Mouse (Mus musculus) embryonic facial prominence, embryonic 13.5 days (tissue): ENCODE measurements at regions not wholly inside any gene's neighbourhood (a gene's known extent, or its start where the extent isn't known, plus 50 kb on each side); places are given as distances from the start of the nearest gene placed in this dataset.

Experiments used
- ATAC-seq: fragments of 200-750 bp; cut with Nextera tagmentation; 2 replicates; pipeline ENCODE4 v1.8.0; 2017; ENCODE audit warnings: low read depth; ENCODE audit not compliant: insufficient number of reproducible peaks, insufficient read depth, low FRiP score, low TSS enrichment
- H3K27ac ChIP-seq: fragments of 300-500 bp; sonication (generic); 2 replicates; pipeline ENCODE4 v1.5.1; 2015; ENCODE audit warnings: moderate library complexity, mild to moderate bottlenecking, inconsistent platforms
- H3K27me3 ChIP-seq: fragments of 300-500 bp; sonication (generic); 2 replicates; pipeline ENCODE4 v1.6.1; 2015; ENCODE audit warnings: mild to moderate bottlenecking, inconsistent platforms
- H3K36me3 ChIP-seq: fragments of 300-500 bp; sonication (generic); 2 replicates; pipeline ENCODE4 v1.6.1; 2015; ENCODE audit warnings: mild to moderate bottlenecking, inconsistent platforms
- H3K4me1 ChIP-seq: fragments of 300-500 bp; sonication (generic); 2 replicates; pipeline ENCODE4 v1.6.1; 2015; ENCODE audit warnings: inconsistent platforms
- H3K4me2 ChIP-seq: fragments of 300-500 bp; sonication (generic); 2 replicates; pipeline ENCODE4 v1.6.1; 2015; ENCODE audit warnings: moderate library complexity, mild to moderate bottlenecking, inconsistent platforms
- H3K4me3 ChIP-seq: fragments of 300-500 bp; sonication (generic); 2 replicates; pipeline ENCODE4 v1.5.1; 2015; ENCODE audit warnings: mild to moderate bottlenecking, inconsistent platforms
- H3K9ac ChIP-seq: fragments of 300-500 bp; sonication (generic); 2 replicates; pipeline ENCODE4 v1.6.1; 2015; ENCODE audit warnings: mild to moderate bottlenecking, inconsistent platforms
- H3K9me3 ChIP-seq: fragments of 300-500 bp; sonication (generic); 2 replicates; pipeline ENCODE4 v1.6.1; 2016; ENCODE audit warnings: inconsistent platforms
- WGBS: fragments of 180-500 bp; shearing (Covaris S2); methylation state at CpG from one replicate; pipeline ENCODE4 v1.1.7; 2015; ENCODE audit warnings: mixed read lengths; 5-methylcytosine and 5-hydroxymethylcytosine counted together

GRCm38 (mm10) chr19:33062165-33063058 lies 305.1 kb downstream of the Pten start:
- peaks cover 26% of the 10 kb centered on the region for H3K4me1 ChIP-seq
- H3K36me3 ChIP-seq = no peaks in the 10 kb centered on the region
- H3K27me3 ChIP-seq = peaks cover 3% of the 10 kb centered on the region; the same call in 1 of the 2 replicates
- no peak for ATAC-seq
- H3K4me3 ChIP-seq = no peak overlapping the region
- 78% methylated on average over 8 of the region's 8 CpGs for WGBS
- H3K27ac ChIP-seq = no peak overlapping the region
- H3K9ac ChIP-seq = no peak overlapping the region
- H3K9me3 ChIP-seq = no peaks in the 10 kb centered on the region
- no peak overlapping the region for H3K4me2 ChIP-seq

GRCm38 (mm10) chr19:33065274-33066200 lies 308.2 kb downstream of the Pten start:
- Histone ChIP-seq H3K9ac (no peak overlapping the region), H3K9me3 (no peaks in the 10 kb centered on the region), H3K4me1 (peaks cover 55% of the 10 kb centered on the region), H3K27me3 (peaks cover 6% of the 10 kb centered on the region; the same call in 1 of the 2 replicates), H3K36me3 (no peaks in the 10 kb centered on the region), H3K4me3 (peak overlapping the region; percentile 10; the same call in 1 of the 2 replicates), H3K4me2 (peak overlapping the region; percentile 47), H3K27ac (peak overlapping the region; percentile 89)
- peak; percentile 43 for ATAC-seq
- WGBS = 23% methylated on average over 19 of the region's 19 CpGs

- H3K9ac ChIP-seq = no peak overlapping the region
- H3K27ac ChIP-seq = peak overlapping the region; percentile 80
- no peaks in the 10 kb centered on the region for H3K36me3 ChIP-seq
- ATAC-seq = peak; percentile 65; the same call in 1 of the 2 replicates
- WGBS = 21% methylated on average over 11 of the region's 11 CpGs
- H3K4me1 ChIP-seq = peaks cover 56% of the 10 kb centered on the region
- 0 out of 2 replicates have a peak, but pooled peaks cover 3% of the 10 kb centered on the region for H3K27me3 ChIP-seq
- no peaks in the 10 kb centered on the region for H3K9me3 ChIP-seq
- peak overlapping the region; percentile 32; the same call in 1 of the 2 replicates for H3K4me2 ChIP-seq
- H3K4me3 ChIP-seq = no peak overlapping the region
These were observed 311.2 kb downstream of the Pten start for GRCm38 (mm10) chr19:33068351-33068955.

GRCm38 (mm10) chr19:33069761-33070160 lies 312.5 kb downstream of the Pten start:
- no peak overlapping the region for H3K9ac ChIP-seq
- H3K4me3 ChIP-seq = no peak overlapping the region
- H3K27me3 ChIP-seq = 0 out of 2 replicates have a peak, but pooled peaks cover 3% of the 10 kb centered on the region
- H3K27ac ChIP-seq = peak overlapping the region; percentile 73
- H3K4me1 ChIP-seq = peaks cover 52% of the 10 kb centered on the region
- no peaks in the 10 kb centered on the region for H3K9me3 ChIP-seq
- 25% methylated on average over 6 of the region's 6 CpGs for WGBS
- no peak for ATAC-seq
- H3K4me2 ChIP-seq = 0 out of 2 replicates have a peak overlapping the region, but pooled peaks have one; percentile 9
- H3K36me3 ChIP-seq = no peaks in the 10 kb centered on the region

- H3K4me3 ChIP-seq = no peak overlapping the region
- no peak overlapping the region for H3K9ac ChIP-seq
- no peak overlapping the region for H3K27ac ChIP-seq
- 69% methylated on average over 2 of the region's 2 CpGs for WGBS
- no peaks in the 10 kb centered on the region for H3K9me3 ChIP-seq
- 0 out of 2 replicates have a peak, but pooled peaks cover 3% of the 10 kb centered on the region for H3K27me3 ChIP-seq
- no peaks in the 10 kb centered on the region for H3K36me3 ChIP-seq
- H3K4me1 ChIP-seq = peaks cover 35% of the 10 kb centered on the region
- no peak for ATAC-seq
- no peak overlapping the region for H3K4me2 ChIP-seq
These were observed 315.0 kb downstream of the Pten start for GRCm38 (mm10) chr19:33072299-33072698.

GRCm38 (mm10) chr19:33074907-33075306 lies 317.2 kb downstream of the Rnls start:
- Histone ChIP-seq H3K36me3 (no peaks in the 10 kb centered on the region), H3K27ac (0 out of 2 replicates have a peak overlapping the region, but pooled peaks have one; percentile 28), H3K9me3 (no peaks in the 10 kb centered on the region), H3K4me2 (no peak overlapping the region), H3K4me3 (no peak overlapping the region), H3K4me1 (peaks cover 12% of the 10 kb centered on the region), H3K9ac (no peak overlapping the region), H3K27me3 (0 out of 2 replicates have a peak, but pooled peaks cover 3% of the 10 kb centered on the region)
- ATAC-seq = no peak
- 56% methylated on average over 4 of the region's 4 CpGs for WGBS

- Histone ChIP-seq H3K9ac (no peak overlapping the region), H3K27ac (no peak overlapping the region), H3K4me3 (no peak overlapping the region), H3K27me3 (no peaks in the 10 kb centered on the region), H3K9me3 (no peaks in the 10 kb centered on the region), H3K36me3 (no peaks in the 10 kb centered on the region), H3K4me2 (no peak overlapping the region), H3K4me1 (peaks cover 15% of the 10 kb centered on the region)
- no peak for ATAC-seq
- WGBS = 61% methylated on average over 4 of the region's 4 CpGs
These were observed 313.3 kb downstream of the Rnls start for GRCm38 (mm10) chr19:33078681-33079360.

DNA sequence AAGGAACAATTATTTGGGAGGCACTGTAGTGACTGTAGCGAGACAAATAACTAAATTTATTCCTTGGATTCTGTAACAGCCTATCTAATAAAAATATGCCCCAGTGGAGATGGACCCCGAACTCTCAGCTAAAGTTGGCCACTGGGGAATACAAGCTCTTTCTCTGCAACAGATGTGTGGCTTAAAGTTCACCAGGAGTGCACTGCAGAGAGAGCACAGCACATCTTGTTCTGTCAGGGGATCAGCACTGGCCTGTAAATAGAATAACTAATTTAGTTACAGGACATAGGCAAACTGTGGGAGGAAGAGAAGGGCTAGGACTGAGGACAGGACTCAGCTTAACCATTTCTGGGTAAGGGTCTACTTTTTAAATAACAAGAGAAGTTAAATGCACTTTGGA lies 312.1 kb downstream of the Rnls start:
- peaks cover 10% of the 10 kb centered on the region for H3K4me1 ChIP-seq

DNA sequence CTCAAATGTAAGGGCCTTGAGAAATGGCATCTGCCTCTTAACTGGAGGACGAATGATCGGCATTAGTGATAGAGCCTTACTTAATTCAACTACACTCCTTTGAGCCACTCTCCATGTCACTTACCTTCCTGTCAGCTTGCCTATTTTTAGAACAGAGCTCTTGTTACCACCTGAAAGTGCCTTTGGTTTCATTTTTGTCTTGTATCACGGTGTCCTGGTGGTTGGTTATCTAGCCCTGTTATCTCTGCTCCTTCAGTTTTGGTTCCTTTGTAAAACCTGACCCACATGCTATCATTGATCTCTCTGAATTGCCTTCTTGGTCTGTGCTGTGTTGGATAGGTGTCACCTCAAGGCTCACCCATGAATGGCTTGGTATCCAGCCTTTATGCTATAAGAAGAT lies 310.6 kb downstream of the Rnls start:
- 87% methylated on average over 3 of the region's 3 CpGs for WGBS
- peaks cover 10% of the 10 kb centered on the region for H3K4me1 ChIP-seq

More for the DNA sequence above, 312.1 kb downstream of the Rnls start:
- Histone ChIP-seq H3K27me3 (no peaks in the 10 kb centered on the region), H3K4me2 (no peak overlapping the region), H3K9me3 (no peaks in the 10 kb centered on the region), H3K9ac (no peak overlapping the region), H3K36me3 (no peaks in the 10 kb centered on the region), H3K27ac (no peak overlapping the region), H3K4me3 (no peak overlapping the region)
- ATAC-seq = no peak
- WGBS = 46% methylated on average over 2 of the region's 2 CpGs

DNA sequence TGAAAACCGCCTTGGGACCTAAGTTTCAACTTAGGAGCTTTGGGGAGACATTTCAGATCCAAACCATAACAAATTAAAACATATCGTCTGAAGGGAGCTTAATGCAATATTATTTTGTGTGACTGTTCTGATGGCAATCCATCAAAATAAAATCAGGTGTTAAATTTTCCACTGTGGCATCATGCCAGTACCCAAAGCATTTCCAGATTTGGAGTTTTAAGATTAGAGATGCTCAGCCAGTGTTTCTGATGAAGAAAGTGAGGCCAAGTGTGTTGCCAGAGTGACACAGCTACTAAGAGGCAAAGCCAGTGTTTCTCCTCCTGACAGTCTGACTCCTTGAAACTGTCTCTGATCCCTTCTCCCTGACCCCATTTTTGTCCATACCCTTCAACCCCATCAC lies 308.7 kb downstream of the Rnls start:
- no peak overlapping the region for H3K9ac ChIP-seq
- no peaks in the 10 kb centered on the region for H3K27me3 ChIP-seq
- H3K9me3 ChIP-seq = no peaks in the 10 kb centered on the region
- peaks cover 10% of the 10 kb centered on the region for H3K4me1 ChIP-seq
- no peak overlapping the region for H3K4me2 ChIP-seq
- WGBS = 23% methylated on average over 2 of the region's 2 CpGs
- H3K4me3 ChIP-seq = no peak overlapping the region
- no peak overlapping the region; the same call in 1 of the 2 replicates for H3K27ac ChIP-seq
- H3K36me3 ChIP-seq = no peaks in the 10 kb centered on the region
- ATAC-seq = no peak

More for the DNA sequence above, 310.6 kb downstream of the Rnls start:
- no peak overlapping the region for H3K9ac ChIP-seq
- no peak overlapping the region for H3K4me2 ChIP-seq
- H3K27ac ChIP-seq = no peak overlapping the region
- no peak for ATAC-seq
- H3K9me3 ChIP-seq = no peaks in the 10 kb centered on the region
- H3K27me3 ChIP-seq = no peaks in the 10 kb centered on the region
- H3K4me3 ChIP-seq = no peak overlapping the region
- no peaks in the 10 kb centered on the region for H3K36me3 ChIP-seq
